Mouse (Mus musculus): ENCODE results near the gene Anpep.

DNA sequence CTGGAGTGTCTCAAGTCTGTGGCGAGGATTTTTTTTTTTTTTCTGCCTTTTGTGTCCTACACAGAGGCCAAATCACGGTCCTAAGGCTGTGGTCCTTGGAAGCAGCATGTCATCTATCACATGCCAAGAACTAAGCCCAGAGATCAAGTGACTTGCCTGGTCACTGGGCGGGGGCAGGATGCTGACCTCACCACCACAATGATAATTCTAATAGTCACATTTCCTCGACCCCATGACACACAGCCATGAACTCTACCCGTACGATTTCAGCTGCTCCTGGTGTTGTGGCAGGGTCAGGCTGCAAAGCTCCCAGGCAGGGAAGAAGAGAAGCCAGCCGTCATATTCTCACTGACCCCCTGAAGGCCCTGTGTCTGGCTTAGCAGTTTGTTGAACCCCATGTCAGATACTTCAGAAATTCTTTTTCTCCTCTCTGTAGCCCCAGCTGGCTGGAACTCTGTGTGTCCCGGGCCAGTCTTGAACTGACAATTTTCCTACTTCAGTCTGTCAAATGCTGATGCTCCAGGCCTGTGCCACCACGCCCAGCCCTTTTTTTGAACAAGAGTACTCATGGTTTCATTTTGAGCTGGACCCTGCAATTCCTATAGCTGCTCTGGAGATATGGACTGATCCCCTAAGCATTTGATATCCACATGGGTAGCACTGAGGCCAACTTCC lies 1.8 kb downstream of the Anpep start:
- no peak for TF ChIP-seq CTCF (IDR thresholded peaks at IDR 0.05; ENCODE audit: low read depth)
- TF ChIP-seq EP300 (IDR thresholded peaks at IDR 0.05; ENCODE audit: low read depth): no peak

Data from liver, postnatal 0 days (tissue).